Mouse (Mus musculus) embryonic fibroblast, embryonic 13.5 days (primary cell): ENCODE measurements around the gene Eps15l1.

Experiments
- CTCF ChIP-seq: IDR thresholded peaks from 2 replicates; pipeline ENCODE4 v1.5.1; 2011; ENCODE audit warnings: mild to moderate bottlenecking, control low read depth, low read length, moderate library complexity, borderline replicate concordance; ENCODE audit not compliant: insufficient read depth
- POLR2A ChIP-seq: IDR thresholded peaks from 2 replicates; pipeline ENCODE4 v1.6.1; 2011; ENCODE audit warnings: low read depth, mild to moderate bottlenecking, control low read depth, low read length, moderate library complexity

GRCm38 (mm10) chr8:72415252-72415651 is 6.0 kb downstream of the Eps15l1 start:
- TF ChIP-seq CTCF, result no peak
- TF ChIP-seq POLR2A, result no peak
